Mouse (Mus musculus) liver, embryonic 13.5 days (tissue): ENCODE data around the gene Hmbs. TPM values are rescaled to one million over a fixed set of nuclear protein-coding genes. Genes with fewer than 3 reads are reported as not detected.
"Not testable (repeated sequence)": the region's sequence is repeated elsewhere in the genome, so short reads cannot be mapped to it uniquely, and the experiment has no call there.

Source experiments
- ATAC-seq: fragments of 200-750 bp; cut with Nextera tagmentation; 2 replicates; pipeline ENCODE4 v1.8.0; 2017; ENCODE audit warnings: low read depth, mild to moderate bottlenecking, moderate number of reproducible peaks, moderate library complexity
- DNase-seq: peaks from one replicate; pipeline ENCODE4 v3.0.0; 2022
- H3K27ac ChIP-seq: fragments of 300-500 bp; sonication (generic); 2 replicates; pipeline ENCODE4 v1.5.1; 2015; ENCODE audit warnings: moderate library complexity, mild to moderate bottlenecking, inconsistent platforms
- H3K27me3 ChIP-seq: fragments of 300-500 bp; sonication (generic); 2 replicates; pipeline ENCODE4 v1.6.1; 2015; ENCODE audit warnings: mild to moderate bottlenecking, inconsistent platforms
- H3K36me3 ChIP-seq: fragments of 300-500 bp; sonication (generic); 2 replicates; pipeline ENCODE4 v1.6.1; 2015; ENCODE audit warnings: mild to moderate bottlenecking, inconsistent platforms
- H3K4me1 ChIP-seq: fragments of 300-500 bp; sonication (generic); replicated peaks from 2 replicates; pipeline ENCODE4 v1.6.1; 2015; ENCODE audit warnings: inconsistent platforms
- H3K4me2 ChIP-seq: fragments of 300-500 bp; sonication (generic); 2 replicates; pipeline ENCODE4 v1.6.1; 2015; ENCODE audit warnings: inconsistent platforms, mild to moderate bottlenecking, moderate library complexity
- H3K4me3 ChIP-seq: fragments of 300-500 bp; sonication (generic); replicated peaks from 2 replicates; pipeline ENCODE4 v1.5.1; 2015; ENCODE audit warnings: mild to moderate bottlenecking, inconsistent platforms
- H3K9ac ChIP-seq: fragments of 300-500 bp; sonication (generic); 2 replicates; pipeline ENCODE4 v1.6.1; 2015; ENCODE audit warnings: mild to moderate bottlenecking, inconsistent platforms
- H3K9me3 ChIP-seq: fragments of 300-500 bp; sonication (generic); replicated peaks from 2 replicates; pipeline ENCODE4 v1.6.1; 2016; ENCODE audit warnings: inconsistent platforms
- WGBS: fragments of 180-500 bp; shearing (Covaris S2); methylation state at CpG from one replicate; pipeline ENCODE4 v1.1.7; 2015; ENCODE audit not compliant: insufficient replicate concordance; 5-methylcytosine and 5-hydroxymethylcytosine counted together
- polyA plus RNA-seq: library from polyadenylated mRNA; unstranded; fragments of >200 nt; fragmentation: Nextera tagmentation; extraction: Ambion mirVana; gene quantifications from 2 replicates; pipeline ENCODE4 v1.2.1, GENCODE M21; 2015

The Hmbs gene
- polyA plus RNA-seq, 1 experiment from 2014 or later, result 1,411 TPM

GRCm38 (mm10) chr9:44364480-44364879 lies 20.5 kb upstream of the Hmbs start:
- WGBS, result 62% methylated on average over 3 of the region's 3 CpGs
- Histone ChIP-seq H3K27ac (no peak overlapping the region), H3K36me3 (peaks cover 5% of the 10 kb centered on the region), H3K4me1 (peaks cover 12% of the 10 kb centered on the region), H3K9me3 (no peaks in the 10 kb centered on the region), H3K4me2 (no peak overlapping the region), H3K27me3 (no peaks in the 10 kb centered on the region), H3K9ac (no peak overlapping the region), H3K4me3 (no peak overlapping the region)
- DNase-seq (no peak), ATAC-seq (no peak)

- not testable (repeated sequence) for H3K9me3 ChIP-seq, DNase-seq, ATAC-seq, H3K27me3 ChIP-seq
- Histone ChIP-seq H3K27ac (peak overlapping the region; percentile 85), H3K4me2 (peak overlapping the region; percentile 84), H3K4me1 (peaks cover 18% of the 10 kb centered on the region), H3K9ac (peak overlapping the region; percentile 89), H3K4me3 (peak overlapping the region; percentile 87), H3K36me3 (peaks cover 25% of the 10 kb centered on the region)
- 37% methylated on average over 4 of the region's 4 CpGs for WGBS
These were observed 17.9 kb upstream of the Hmbs start for GRCm38 (mm10) chr9:44361931-44362330.

DNA sequence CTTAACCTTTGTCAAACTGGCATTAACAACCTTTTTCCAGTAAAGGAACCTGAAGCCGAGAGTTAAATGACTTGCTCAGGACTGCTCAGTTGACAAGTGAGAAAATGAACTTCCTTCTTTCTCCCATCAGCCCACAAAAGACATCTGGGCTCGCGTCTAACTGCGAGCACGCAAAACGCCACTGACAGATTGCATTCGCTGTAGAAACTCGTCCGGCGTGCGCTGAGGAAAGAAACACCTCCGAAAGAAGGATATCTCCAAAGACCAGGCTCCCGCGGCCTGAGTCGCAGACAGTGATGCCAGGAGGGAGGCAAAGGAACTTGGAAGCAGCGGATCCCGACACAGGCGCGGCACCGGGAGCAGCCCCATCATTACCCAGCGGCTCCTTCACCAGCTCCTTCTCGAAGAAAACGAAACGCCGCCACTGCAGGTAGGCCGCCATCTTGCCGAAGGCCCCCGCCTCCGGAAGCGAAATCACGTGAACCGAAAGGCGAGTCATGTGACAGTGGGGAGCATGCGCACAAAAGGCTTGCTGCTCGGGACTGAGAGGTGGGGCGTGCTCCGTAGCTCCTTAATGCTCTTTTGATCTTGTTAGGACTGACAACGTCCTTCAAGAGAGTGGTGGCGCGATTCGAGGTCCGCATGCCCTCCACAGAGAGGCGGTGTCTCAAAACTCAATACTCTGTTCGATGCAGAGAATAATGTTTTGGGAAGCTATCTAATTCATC lies 17.3 kb upstream of the Hmbs start, which contains the start of gene Vps11:
Gene Vps11, minus strand, starts transcription at position 481 of the 728 bp plus-strand sequence.
- Histone ChIP-seq H3K4me1 (peaks cover 22% of the 10 kb centered on the region), H3K27ac (peak within 1 kb of the TSS; percentile 85), H3K36me3 (peaks cover 31% of the 10 kb centered on the region), H3K27me3 (no peaks in the 10 kb centered on the region), H3K9me3 (no peaks in the 10 kb centered on the region), H3K4me2 (peak within 1 kb of the TSS; percentile 84), H3K9ac (peak within 1 kb of the TSS; percentile 89), H3K4me3 (peak within 1 kb of the TSS; percentile 87)
- peak; percentile 92 for DNase-seq
- ATAC-seq, result peak; percentile 91
- WGBS, result under 1% methylated on average over 44 of the region's 44 CpGs

GRCm38 (mm10) chr9:44357207-44357606 lies 13.2 kb upstream of the Hmbs start:
- Histone ChIP-seq H3K4me1 (peaks cover 27% of the 10 kb centered on the region), H3K27ac (no peak overlapping the region; the same call in 1 of the 2 replicates), H3K4me3 (no peak overlapping the region), H3K36me3 (peaks cover 72% of the 10 kb centered on the region), H3K9me3 (no peaks in the 10 kb centered on the region), H3K27me3 (no peaks in the 10 kb centered on the region), H3K4me2 (no peak overlapping the region), H3K9ac (0 out of 2 replicates have a peak overlapping the region, but pooled peaks have one; percentile 29)
- WGBS, result 67% methylated on average over 4 of the region's 4 CpGs
- no peak for ATAC-seq
- no peak for DNase-seq

GRCm38 (mm10) chr9:44353142-44353541 lies 9.1 kb upstream of the Hmbs start:
- Histone ChIP-seq H3K36me3 (peaks cover 94% of the 10 kb centered on the region), H3K4me3 (no peak overlapping the region), H3K27ac (no peak overlapping the region), H3K4me1 (peaks cover 17% of the 10 kb centered on the region), H3K9me3 (no peaks in the 10 kb centered on the region; the same call in 1 of the 2 replicates), H3K4me2 (no peak overlapping the region), H3K27me3 (no peaks in the 10 kb centered on the region), H3K9ac (peak overlapping the region; percentile 9; the same call in 1 of the 2 replicates)
- ATAC-seq, result no peak
- WGBS, result 88% methylated on average over 6 of the region's 6 CpGs
- DNase-seq, result no peak

DNA sequence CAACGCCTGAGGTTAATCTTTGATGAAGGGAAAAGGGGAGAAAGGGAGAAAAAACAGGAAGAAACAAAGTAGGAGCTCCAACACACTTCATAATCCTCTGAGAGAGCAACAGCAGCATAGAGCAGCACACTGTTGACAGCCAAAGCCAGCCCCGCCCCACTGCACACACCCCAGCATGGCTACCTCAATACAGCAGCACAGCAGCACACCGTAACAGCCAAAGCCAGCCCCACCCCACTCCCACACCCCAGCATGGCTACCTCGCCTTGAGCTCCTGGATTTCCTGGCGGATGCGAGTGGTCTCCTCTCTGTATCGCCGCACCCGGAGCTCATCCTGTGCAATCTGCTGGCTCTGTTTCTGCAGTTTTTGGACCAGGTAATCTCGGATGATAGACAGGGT lies 8.3 kb upstream of the Hmbs start:
- Histone ChIP-seq H3K27me3 (no peaks in the 10 kb centered on the region), H3K9me3 (no peaks in the 10 kb centered on the region; the same call in 1 of the 2 replicates), H3K4me3 (no peak overlapping the region), H3K27ac (no peak overlapping the region), H3K4me1 (peaks cover 14% of the 10 kb centered on the region), H3K36me3 (peaks cover 96% of the 10 kb centered on the region), H3K9ac (no peak overlapping the region), H3K4me2 (no peak overlapping the region)
- WGBS, result 82% methylated on average over 10 of the region's 10 CpGs
- peak; percentile 72 for ATAC-seq
- no peak for DNase-seq

DNA sequence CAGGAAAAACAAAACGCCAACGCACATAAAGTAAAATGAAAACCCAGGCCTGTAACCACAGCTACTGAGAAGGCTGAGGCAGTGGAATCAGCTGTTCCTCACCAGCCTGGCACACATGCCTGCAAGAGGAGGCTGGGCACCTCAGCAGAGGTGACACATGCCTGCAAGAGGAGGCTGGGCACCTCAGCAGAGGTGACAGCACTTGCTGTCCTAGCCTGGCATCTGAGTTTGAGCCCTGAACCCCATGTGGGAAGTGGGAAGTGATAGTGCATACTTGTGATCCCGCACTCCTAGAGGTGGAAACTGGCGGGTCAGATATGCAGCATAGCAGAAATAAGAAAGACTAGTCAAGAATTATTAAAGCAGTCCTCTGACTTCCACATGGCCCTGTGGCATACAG lies 7.4 kb upstream of the Hmbs start:
- Histone ChIP-seq H3K9ac (no peak overlapping the region; the same call in 1 of the 2 replicates), H3K36me3 (peaks cover 98% of the 10 kb centered on the region), H3K4me3 (no peak overlapping the region), H3K4me1 (peaks cover 7% of the 10 kb centered on the region), H3K27me3 (no peaks in the 10 kb centered on the region), H3K9me3 (no peaks in the 10 kb centered on the region; the same call in 1 of the 2 replicates), H3K27ac (no peak overlapping the region), H3K4me2 (no peak overlapping the region)
- 83% methylated on average over 4 of the region's 4 CpGs for WGBS
- DNase-seq, result no peak
- no peak for ATAC-seq

GRCm38 (mm10) chr9:44348546-44348945 lies 4.5 kb upstream of the Hmbs start:
- Histone ChIP-seq H3K27me3 (no peaks in the 10 kb centered on the region), H3K36me3 (peaks cover 74% of the 10 kb centered on the region), H3K9ac (no peak overlapping the region), H3K27ac (no peak overlapping the region; the same call in 1 of the 2 replicates), H3K4me2 (no peak overlapping the region), H3K4me3 (no peak overlapping the region), H3K4me1 (peaks cover 21% of the 10 kb centered on the region), H3K9me3 (no peaks in the 10 kb centered on the region; the same call in 1 of the 2 replicates)
- 89% methylated on average over 4 of the region's 4 CpGs for WGBS
- no peak for ATAC-seq
- no peak for DNase-seq

DNA sequence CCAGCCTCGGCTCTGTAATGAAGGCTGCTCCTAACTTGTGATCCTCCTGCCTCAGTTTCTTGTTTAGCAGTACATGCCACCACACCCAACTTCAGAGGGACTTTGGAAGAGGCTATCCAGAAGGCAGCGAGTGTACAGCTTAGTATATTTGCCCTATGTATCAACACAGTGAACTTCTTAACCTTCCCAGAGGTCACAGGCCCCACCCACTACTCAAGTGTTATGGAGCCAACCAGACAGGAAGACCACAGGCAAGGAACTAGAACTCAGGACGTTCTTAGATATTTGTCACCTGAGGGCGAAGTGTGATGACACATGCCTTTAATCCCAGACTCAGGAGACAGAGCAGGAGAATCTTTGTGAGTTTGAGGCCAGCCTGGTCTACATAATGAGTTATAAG lies 3.6 kb upstream of the Hmbs start:
- no peak overlapping the region for H3K9ac ChIP-seq
- H3K9me3 ChIP-seq, result no peaks in the 10 kb centered on the region; the same call in 1 of the 2 replicates
- ATAC-seq (no peak), DNase-seq (no peak)
- peaks cover 65% of the 10 kb centered on the region for H3K36me3 ChIP-seq
- H3K27ac ChIP-seq, result no peak overlapping the region
- no peaks in the 10 kb centered on the region for H3K27me3 ChIP-seq
- H3K4me1 ChIP-seq, result peaks cover 25% of the 10 kb centered on the region
- WGBS, result 80% methylated on average over 4 of the region's 4 CpGs
- H3K4me2 ChIP-seq, result no peak overlapping the region
- no peak overlapping the region for H3K4me3 ChIP-seq

- no peak for ATAC-seq
- no peak overlapping the region for H3K4me2 ChIP-seq
- H3K4me3 ChIP-seq, result no peak overlapping the region
- DNase-seq, result no peak
- H3K27me3 ChIP-seq, result no peaks in the 10 kb centered on the region
- H3K36me3 ChIP-seq, result peaks cover 60% of the 10 kb centered on the region
- 87% methylated on average over 9 of the region's 9 CpGs for WGBS
- no peaks in the 10 kb centered on the region; the same call in 1 of the 2 replicates for H3K9me3 ChIP-seq
- peaks cover 25% of the 10 kb centered on the region for H3K4me1 ChIP-seq
- no peak overlapping the region for H3K27ac ChIP-seq
- no peak overlapping the region for H3K9ac ChIP-seq
These were observed 3.1 kb upstream of the Hmbs start for GRCm38 (mm10) chr9:44347166-44347565.

GRCm38 (mm10) chr9:44345570-44346433 lies 1.8 kb upstream of the Hmbs start:
- no peak overlapping the region for H3K4me2 ChIP-seq
- peaks cover 25% of the 10 kb centered on the region for H3K4me1 ChIP-seq
- peak overlapping the region; percentile 97 for H3K9ac ChIP-seq
- peaks cover 56% of the 10 kb centered on the region for H3K36me3 ChIP-seq
- WGBS, result 82% methylated on average over 6 of the region's 6 CpGs
- H3K4me3 ChIP-seq, result no peak overlapping the region
- DNase-seq, result no peak
- H3K27me3 ChIP-seq, result no peaks in the 10 kb centered on the region
- no peak for ATAC-seq
- peak overlapping the region; percentile 99; the same call in 1 of the 2 replicates for H3K27ac ChIP-seq
- no peaks in the 10 kb centered on the region; the same call in 1 of the 2 replicates for H3K9me3 ChIP-seq
